Mouse (Mus musculus) layer of hippocampus, adult 18-20 months (tissue): Measurements from ENCODE around the gene Rubcnl. TPM values are rescaled to one million over a fixed set of nuclear protein-coding genes. Genes with fewer than 3 reads are reported as not detected.

Experiments
- DNase-seq, 2 experiments: peaks; one replicate each; pipeline ENCODE4 v3.0.0; 2022; ENCODE audit warnings: low spot score in 2 of 2
- total RNA-seq, 2 experiments: library from RNA; stranded (reverse); gene quantifications; 2 replicates each; pipeline ENCODE4 v1.2.3; 2021

The Rubcnl gene
- total RNA-seq, 2 experiments from 2014 or later = 0.81 to 1.1 TPM

DNA sequence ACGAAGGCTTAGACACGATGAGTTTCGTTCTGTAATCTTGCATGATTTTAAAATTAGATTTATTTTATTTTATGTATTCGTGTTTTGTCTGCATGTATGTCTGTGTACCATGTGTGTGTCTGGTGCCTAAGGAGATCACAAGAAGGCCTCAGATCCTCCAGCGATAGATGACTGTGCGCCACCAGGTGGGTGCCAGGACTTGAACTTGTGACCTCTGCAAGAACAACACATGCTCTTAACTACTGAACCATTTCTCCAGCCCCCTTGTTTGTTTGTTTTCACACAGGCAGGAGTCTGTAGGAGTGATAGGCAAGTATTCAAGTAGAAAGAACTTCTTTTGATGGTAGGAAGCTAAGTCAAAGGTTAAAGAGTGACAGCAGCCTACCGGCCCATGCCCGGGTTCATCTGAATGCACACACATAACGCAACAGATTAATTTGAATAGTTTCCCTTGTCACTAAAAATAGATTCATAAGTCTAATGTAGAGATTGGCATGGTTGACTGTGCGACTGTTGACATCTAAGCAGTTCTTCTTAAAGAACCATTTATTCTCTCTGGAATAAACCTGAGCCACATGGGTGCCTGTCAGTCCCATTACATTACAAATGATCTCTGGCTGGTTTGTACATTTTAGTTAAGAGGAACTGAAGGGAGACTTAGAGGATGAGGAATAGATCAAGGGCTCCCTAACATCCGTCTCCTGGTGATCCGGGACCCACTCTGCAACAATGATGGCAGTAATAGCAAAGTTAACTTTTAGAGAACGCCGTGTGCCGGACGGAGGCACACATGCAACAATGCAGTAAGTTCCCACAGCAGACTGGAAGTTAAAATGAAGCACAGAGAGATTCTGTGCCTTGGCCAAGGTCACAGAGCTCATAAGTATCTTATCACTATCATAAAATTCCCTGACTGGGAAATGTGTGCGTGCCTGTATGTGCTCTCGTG, 2.3 kb downstream of the Rubcnl start:
- DNase-seq = no peak

DNA sequence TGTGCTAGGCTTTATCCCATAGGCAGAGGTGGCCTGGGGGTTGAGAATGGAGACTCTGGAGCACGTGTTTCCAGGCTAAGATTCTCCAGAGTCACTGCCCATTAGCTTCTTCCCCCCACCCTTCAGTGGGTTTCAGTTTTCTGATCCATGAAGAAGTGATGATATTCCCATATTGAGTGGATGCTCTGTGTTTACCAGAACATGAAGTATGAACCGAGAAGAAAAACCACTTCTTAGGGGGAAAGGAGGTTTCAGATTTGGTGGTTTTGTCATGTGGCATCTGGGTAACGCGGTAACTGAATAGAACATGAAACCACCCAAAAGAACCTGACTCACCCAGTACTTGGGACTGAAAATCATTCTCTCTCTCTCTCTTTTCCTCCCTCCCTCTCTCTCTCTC, 3.0 kb downstream of the Rubcnl start:
- DNase-seq = no peak

DNA sequence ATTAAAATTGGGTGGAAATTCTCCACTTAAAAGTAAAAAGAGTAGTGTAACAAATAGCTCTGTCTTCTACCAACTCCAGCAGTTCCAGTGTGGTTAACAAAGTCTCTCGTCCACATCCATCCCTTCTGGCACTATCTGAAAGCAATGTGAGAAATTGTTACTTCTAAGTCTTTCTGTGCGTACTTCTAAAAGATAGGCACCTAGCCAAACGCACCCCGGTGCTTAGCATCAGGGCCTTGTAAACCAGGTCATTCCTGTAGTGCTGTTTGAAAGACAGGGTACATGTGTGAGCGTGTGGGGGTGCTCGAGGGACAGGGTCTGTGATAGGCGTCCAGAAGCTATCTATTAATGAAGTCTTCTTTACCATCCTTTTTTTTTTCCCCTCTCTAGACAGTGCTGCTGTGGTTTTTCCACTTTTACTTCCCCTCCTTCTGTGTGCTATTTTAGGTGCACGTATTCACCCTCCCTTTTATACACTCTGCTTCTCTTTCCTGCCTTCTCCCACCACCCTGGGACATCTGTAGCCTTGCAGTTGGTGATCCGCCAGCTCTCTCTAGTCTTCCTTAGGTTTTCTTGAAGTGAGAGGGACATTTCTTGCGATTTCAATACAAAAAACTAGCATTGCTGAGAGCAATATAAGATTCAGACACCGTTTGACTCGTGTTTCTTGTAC, 4.9 kb downstream of the Rubcnl start:
- DNase-seq = no peak

DNA sequence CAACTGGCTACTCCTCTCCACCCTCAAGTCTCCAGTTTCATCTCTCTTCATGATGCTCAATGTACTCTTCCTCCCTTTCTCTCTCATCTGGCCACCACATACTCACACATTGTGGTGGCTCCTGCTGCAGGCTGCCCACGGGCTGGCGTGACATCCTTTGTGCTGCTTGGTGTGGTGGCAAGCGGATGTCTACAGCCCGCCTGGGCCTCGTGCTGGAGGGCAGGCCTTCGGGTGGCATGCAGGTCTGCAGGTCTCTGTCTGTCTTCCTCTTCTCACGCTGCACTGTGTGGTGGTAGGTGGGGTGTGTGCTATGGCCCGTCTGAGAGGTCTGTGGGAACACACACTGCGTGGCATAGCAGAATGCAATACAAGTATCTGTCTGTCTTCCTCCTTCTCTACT, 6.7 kb downstream of the Rubcnl start:
- DNase-seq = no peak

DNA sequence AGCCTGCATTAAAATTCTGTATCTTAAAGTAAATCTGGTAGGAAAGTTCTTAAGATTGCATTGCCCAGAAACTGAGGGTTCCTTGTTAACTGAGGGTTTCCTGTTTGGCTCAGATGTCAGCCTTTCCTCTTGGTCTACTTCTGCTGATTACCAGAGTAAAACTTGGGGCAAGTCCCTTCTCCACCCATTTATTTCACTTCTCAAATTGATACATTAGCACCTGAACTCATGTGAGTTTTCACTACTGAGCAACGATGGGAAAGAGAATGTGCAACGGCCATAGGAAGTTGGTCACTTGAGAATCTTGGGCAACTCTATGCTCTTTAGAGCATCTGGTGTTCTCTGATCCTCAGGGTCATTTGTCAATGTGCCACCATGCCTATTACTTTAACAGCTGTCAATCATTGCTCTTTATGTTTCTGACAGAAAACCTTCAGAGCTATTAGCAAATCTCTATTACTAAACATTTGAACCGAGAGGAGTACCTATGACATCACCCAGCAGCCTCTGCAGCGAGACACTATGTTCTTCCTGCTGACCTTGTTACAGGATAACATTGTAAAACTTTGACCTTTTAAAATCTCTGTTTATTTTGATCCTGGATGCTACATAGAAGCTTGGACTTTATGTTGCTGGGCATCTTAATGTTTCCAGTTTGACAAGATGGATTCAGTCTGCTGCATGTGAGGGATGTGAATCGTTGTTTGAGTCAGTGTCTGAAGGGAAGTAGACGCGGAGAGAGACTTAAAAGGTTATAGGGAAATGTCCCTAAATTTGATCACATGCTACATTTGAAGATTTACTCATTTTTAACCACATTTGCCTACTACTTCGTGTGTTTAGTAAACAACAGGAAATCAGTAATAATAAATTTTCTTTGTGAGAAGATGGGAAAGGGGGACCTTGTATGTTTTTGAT, 9.2 kb downstream of the Rubcnl start:
- DNase-seq = no peak

DNA sequence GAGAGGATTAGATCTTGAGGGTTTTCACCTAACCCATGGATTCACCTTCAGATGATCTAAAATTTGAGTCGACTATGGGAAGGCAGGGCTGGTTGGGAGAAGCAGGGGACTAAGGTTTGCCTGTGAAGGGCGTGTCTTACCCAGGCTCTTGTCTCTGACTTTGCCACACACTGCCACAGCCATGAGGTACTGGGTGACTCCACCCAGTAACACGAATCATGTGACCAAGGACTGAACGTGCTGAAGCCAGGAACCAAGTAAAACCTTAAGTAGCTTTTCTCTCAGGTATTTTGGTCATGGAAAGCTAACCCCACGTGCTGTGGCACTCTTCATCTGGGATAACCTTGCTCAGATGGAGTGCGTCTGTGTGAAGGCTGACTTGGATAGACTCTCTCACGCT, 14.9 kb downstream of the Rubcnl start:
- DNase-seq = no peak

DNA sequence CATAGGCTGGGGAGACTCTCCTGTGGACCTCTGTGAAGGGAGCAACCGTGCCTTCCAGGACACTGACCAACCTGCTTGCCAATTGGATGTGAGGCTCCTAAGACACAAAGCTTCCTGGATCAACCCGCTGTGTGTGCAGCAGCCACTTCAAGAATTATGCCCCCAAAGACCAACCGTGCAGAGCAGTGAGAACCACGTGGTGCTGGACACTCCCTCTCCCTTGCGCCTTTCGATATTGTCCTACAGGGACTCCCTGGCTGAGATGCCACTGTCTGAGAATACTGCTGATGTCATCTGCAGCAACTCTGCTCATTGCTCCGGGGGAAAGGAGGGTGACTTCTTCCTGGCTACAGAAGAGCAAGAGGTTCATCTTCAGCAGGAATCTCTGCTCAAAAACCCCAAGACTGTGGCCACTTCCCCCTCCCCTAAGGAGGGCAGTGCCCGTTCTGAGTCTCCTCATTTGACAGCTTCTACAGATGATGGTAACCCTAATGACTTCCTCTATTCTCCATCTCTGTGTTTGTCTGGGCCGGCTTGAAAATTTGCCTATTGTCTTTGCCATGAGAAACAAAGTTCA, 16.3 kb downstream of the Rubcnl start:
- DNase-seq = no peak

DNA sequence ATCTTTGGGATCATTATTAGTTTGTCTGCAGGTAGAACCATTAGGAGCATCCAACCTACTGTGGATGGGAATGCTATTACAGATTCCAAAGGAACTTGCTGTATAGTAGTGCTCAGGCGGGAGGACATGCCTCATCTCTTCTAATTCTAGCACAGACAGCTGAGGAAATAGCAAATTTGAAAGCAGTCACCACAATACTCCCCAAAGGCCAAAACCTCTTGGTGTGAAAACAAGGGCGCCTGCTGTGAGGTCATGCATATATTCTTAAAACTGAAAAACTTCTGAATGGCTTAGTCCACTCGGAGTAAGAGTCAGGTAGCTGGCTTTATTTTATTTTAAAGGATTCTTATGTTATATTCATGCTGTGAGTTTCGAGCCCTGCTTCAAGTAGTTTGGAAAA, 16.9 kb downstream of the Rubcnl start:
- no peak for DNase-seq

DNA sequence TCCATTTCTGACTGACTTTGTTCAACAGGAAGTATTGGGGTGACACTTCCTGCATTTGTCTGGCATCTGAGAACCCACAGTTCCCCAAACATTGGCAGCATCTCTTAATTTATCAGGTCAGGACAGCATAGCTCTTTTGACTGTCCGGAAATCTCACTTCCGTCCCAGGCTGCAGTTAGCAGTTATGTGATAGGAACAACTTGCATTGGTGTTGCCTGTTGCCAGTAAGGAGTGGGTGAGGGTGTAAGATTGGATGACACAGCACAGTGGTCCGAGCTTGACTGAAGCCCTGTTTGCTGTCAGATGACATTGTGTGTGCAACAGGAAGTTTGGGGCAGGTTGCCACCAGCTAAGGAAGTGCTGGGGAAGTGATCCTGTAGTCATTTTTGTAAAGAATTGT, 18.4 kb downstream of the Rubcnl start:
- DNase-seq = no peak

DNA sequence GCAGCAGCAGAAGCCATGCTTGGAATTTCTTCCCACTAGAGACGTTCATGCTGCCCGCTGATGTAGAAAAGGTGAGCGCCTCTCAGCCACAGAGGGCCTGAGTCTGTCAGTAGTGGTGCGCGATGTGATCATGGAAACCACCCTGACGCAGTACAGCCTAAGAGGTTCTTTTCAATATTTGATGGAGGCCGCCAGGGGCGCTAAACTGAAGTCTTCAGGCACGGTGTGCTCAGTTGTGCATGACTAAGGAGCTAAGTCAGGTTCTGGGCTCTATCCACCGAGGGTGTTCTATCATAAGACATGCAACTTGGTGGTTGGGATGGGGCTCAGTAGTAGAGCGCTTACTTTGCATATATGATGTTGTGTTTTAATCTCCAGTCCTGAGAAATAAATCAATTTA, 19.6 kb downstream of the Rubcnl start:
- no peak for DNase-seq

DNA sequence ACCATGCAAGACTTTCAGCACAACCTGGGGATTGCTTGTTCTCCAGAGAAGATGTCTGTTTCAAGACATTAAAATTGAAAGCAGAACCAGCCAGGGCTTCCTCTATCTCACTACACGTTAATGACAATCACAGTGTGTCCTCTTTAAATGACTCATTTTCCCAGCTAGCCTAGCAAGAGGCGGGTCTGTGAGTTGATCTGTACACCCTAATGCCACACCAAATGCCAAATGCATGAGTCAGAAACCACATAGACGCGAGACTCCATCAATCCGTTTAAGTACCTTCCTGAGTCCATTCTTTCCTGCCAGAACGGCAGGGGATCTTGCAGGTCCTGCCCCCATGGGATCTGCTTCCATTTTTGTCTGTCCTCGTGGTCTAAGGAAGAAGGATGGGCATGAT, 29.4 kb downstream of the Rubcnl start:
- no peak for DNase-seq

DNA sequence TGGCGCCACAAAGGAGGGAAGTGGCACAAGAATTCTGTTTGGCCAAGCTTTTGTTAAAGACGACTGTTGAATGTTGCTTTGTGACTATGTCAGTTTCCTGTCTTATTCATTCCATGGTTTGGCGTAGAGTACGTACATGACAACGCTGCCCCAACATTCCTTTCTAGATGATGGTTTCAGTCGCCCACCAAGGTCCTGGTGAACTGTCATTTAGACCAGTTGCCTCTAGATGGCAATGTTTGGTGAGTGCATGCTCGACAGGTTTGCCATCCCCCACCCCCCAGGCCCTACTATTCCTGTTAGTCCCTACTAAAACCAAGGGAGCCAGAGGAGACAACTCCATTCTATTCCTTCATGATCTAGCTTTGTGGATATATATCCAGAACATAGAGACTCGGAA, 36.6 kb downstream of the Rubcnl start:
- no peak for DNase-seq

DNA sequence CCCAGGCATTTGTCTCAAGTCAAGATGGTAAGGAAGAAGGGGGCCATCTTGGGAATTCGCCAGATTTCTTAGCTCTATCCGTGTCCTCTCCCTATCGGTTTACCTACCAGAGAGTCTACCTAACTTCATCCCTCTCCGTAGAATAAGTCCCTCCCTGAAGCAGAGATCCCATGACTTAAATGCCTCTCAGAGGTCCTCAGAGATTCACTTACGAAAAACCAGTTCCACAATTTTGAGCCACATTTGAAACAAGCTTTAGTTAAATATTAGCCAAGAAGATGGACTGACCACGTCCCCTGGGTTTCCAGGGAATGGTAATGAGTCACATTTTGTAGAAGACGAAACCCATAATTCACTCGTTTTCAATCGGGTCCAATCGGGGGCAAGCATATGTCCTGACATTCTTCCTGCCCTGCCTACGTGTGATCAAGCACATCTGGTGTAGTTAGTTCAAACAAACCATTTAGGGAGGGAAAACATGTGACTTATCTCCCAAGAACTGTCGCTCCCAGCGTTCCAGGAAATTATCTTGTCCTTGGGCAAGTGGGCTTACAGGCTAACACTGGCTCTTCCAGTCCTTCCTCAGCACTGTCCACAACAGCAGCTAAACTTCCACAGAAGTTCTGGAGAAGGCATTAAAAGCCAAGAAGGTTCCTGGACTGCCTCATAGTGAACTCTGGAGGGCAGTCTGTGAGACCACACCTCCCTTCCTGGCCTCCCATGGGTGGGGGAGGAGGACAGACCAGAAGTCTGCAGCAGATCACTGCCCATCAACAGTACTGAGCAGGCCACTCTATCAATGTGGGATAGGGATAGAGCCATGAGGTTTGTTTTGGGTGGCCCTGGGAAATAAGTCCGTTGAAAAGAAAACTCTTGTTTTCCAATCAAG, 38.9 kb downstream of the Rubcnl start:
- DNase-seq = no peak

DNA sequence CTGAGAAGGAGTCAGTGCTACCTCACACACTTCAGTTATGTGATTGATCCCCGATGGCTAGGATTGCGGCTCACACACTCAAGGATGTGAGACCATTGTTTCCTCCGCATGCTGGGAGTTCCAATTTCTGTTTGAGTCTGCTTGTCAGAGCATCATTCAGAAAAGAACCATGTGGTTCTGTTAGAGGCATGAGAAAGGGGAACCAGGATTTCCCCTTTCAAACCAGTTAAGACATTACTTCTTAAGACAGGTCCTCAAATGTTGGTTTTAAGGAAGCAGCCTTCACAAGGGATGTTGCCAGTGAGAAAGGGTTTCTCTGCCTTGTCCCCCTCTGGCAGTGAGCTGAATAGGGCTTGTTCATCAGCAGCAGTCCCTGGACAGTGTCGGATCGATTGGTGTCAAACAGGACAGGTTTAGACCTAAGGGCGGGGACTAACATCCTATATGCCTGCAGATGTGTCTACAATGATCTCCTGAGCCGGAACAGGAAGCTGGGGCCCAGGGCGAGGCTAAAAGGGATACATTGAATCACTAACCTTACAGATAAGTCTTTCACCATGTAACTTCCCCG, 41.1 kb downstream of the Rubcnl start:
- no peak for DNase-seq

DNA sequence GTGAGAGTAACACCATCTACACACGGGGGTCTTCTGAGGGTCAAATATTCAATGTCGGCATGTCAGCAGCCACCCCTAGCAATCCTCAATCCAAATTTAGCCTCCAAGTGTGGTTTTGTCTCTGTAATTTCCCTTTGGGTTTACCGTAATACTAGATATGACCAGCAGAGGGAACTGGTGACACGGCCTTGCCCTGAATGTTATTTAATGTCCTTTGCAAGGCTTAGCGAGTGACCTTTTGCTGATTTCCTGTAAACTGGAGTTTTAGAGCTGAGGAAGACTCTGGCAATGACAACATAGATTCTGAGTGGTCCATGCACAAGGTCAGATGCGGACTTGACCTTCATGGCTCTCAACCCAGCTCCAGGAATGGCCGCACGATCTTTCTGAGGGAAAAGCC, 44.7 kb downstream of the Rubcnl start:
- peak in 1 of 2 experiments; percentile 55 for DNase-seq

DNA sequence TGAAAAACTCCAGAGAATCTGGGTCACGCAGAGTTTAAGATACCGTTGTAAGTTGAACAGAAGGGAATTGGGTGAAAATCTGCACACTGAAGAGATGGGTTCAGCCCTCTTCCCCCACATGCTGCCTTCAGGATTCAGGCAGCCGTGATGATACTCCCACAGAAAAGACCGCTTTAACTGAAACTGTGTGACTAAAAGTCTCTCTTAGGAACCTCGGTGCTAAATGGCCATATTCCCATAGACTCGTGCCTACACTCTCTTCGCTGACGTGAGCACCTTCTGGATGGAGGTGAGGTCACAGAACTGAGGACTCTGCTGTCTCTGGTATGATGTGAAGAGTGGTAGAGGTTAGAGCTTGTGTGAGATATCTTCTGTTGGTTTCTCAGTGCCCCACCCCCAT, 48.1 kb downstream of the Rubcnl start:
- no peak for DNase-seq

DNA sequence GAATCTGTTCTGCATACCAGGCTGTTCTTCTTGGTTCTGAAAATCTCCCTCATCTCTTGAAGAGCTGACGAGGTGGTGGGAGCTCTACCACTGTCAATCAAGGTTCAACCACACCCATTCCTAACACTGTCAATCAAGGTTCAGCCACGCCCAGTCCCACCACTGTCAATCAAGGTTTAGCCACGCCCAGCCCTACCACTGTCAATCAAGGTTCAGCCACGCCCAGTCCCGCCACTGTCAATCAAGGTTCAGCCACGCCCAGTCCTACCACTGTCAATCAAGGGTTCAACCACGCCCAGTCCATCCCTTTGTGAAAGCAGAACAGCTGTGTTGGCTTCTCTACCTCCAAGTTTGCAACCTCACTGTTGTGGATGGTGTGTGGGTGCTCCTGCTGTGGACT, 48.7 kb downstream of the Rubcnl start:
- DNase-seq = no peak

DNA sequence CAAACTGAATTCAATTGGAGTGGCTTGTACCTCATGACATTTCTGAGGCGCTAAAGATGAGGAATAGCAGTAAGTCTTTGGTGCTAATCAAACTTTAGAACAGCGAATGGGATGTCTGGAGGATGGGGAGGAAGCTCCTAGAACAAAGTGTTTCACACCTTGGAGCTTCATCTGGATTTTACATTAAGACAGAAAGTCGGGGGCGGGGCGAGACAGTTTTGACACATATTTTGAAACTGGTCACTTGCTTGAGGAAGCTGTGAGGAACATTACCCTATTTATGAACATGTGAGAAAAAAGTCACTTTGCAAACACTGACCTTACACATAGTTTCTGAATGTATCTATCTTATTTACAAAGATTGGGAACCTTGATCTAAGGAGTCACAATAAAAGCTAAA, 49.4 kb downstream of the Rubcnl start:
- no peak for DNase-seq

DNA sequence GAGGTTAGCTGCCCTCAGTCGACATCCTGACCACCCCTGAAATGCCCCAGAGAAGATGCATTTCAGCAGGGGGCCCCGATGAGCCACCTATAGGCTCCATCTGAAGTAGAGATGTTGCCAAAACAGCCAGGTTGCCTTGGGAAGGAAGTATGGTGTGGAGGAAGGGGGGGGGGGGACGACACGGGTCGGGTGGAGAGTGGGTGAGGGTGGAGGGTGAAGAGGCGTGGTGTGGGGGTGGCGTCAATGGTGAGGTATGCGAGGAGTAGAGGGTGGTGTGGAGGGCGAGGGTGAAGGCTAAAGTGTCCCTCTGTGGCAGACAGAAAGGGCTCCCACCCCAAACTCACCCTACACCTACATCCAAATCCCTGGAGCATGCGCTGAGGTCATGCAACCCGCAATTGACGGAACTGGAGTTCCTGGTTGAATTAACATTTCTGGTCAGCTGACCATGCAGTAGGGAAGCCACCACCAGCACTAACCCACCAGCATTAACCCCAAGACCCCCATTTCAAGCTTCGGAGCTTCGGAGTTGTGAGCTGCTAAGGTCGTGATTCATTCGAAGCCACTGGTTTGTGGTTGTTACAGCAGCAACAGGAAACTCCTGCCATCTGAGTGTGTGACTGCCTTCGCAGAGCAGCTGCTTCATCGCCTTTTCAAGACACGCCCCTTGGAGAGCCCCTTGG, 52.7 kb downstream of the Rubcnl start:
- no peak for DNase-seq
